Mouse (Mus musculus): ENCODE measurements around the gene Taar4.

Gene Taar4

DNA sequence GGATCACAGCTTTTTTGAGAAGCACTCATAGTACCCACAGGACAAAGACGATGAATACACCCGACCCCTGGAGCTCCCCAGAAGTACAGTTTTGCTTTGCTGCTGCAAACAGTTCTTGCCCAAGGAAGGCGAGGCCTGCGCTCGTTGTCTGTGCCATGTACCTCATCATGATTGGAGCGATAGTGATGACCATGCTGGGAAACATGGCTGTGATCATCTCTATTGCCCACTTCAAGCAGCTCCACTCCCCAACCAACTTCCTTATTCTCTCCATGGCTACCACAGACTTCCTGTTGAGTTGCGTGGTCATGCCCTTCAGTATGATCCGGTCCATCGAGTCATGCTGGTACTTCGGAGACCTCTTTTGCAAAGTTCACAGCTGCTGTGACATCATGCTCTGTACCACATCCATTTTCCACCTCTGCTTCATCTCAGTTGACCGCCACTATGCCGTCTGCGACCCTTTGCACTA lies at the start of gene Taar4:
Gene Taar4, plus strand, starts transcription at position 51 of the 472 bp plus-strand sequence.
- in situ Hi-C loops (cut with MboI, MseI): loop anchor here in 1 of 2 experiments (10.0 kb wide), 1 partner anchor 586 kb away; no protein-coding TSS in a partner anchor

DNA sequence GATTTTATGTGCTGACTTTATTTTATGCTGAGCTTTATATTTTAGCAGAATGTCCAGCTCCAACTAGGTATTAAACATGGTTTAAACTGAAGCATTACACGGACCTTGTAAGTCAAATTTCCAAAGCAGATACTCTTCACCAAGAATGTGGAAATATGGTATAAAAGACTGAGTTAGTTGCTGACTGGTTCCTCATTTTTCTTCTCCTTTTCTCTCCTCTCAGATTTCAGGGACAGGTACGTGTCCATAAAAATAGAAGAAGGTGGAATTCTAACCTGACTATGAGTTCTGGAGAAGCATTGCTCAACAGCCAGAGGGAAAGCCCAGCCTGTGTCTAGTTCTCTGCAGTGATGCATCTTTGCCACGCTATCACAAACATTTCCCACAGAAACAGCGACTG lies 40.2 kb upstream of the Taar4 start, which contains the start of gene Taar1:
Gene Taar1, plus strand, starts transcription at position 301 of the 400 bp plus-strand sequence.
- in situ Hi-C loops (cut with MboI, MseI): no loop called here

DNA sequence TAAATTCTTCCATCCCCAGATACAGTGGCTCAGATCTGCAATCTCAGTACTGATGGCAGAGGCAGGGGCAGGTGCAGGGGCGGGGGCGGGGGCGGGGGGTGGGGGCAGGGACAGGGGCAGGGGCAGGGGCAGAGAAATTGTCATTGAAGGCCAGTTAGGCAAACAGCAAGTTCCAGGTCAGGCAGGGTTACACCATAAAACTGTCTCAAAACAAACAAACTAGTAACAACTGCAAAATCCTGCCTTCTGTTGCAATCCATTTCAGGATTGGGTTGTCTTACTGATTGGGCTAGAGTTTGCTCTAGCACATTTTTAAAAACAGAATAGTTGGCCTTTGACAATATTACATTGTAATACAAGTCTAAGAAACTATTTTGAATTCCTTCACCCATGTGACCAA lies 37.8 kb upstream of the Taar4 start:
- in situ Hi-C loops (cut with MboI, MseI): no loop called here

DNA sequence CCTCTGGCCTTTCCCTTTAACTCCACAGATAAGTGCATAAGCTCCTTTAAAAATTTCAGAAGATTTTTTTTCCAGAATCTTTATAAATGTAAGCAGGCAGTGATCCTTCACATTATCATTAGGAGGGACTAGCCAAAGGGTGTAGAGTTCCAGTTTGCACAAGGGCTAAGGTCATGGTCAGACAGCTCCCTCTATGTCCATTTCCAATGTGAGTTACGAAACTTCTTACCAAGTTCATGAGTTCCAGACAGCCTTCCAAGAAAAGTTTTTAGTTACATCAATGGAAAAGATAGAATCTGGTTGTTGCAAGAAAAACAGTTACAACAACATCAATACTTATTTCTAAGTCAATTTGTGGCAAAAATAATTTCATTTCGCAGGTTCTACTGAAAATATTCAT lies 36.4 kb upstream of the Taar4 start:
- in situ Hi-C loops (cut with MboI, MseI): no loop called here

DNA sequence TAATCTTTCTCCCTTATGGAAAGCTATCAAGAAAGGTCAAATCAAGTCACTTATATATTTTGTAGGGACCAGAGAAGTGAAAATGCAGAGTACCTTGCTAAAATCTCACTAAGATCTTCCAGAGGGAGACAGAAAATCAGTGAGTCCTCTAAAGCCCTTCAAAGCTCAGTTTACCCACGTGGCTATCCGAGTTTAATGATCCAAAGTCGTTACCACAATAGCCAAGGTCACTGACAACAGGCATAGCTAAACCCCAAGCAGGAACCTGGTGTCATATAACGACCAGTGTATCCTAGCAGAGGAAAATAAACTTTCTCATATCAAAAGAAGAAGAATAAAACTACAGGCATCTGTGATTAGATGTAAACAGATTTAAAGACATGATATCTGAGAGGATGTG lies 22.7 kb upstream of the Taar4 start:
- in situ Hi-C loops (cut with MboI, MseI): no loop called here

DNA sequence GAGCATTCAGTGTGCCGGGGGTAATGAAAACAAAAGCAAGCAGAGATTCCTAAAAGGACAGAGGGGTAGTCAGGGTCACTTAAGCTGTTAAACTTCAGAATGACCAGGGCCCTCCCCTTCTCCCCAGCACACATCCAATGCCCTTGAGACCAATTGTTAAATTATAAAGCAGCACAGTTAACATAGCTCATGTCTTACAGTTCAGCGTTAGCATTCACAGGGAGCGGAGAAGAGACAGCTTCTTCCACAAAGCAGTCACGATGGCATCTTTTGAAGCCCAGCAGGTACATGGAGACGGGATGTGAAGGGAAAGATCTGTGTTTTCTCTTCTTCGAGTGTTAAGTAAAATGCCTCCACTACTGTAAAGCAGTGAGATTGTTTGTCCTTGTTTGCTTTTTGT lies 22.0 kb upstream of the Taar4 start, which contains the start of gene Taar2:
Gene Taar2, plus strand, starts transcription at position 261 of the 400 bp plus-strand sequence.
- in situ Hi-C loops (cut with MboI, MseI): no loop called here

DNA sequence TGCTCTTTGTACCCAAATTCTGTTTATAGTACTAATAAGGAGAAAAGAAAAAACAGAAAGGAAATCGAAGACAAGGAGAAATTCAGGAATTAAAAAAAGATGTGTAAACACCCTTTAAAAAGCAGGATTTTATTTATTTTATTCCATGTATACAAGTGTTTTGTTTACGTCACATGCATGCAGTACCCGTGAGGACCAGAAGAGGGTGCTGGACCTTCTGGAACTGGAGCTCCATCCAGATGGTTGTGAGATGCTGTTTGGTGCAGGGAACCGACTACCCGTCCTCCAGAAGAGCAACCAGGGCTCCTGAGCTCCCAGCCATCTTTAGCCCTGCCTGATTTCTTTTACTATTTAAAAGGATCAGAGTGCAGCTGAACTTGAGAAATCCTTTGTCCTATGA lies 17.8 kb upstream of the Taar4 start:
- in situ Hi-C loops (cut with MboI, MseI): no loop called here

DNA sequence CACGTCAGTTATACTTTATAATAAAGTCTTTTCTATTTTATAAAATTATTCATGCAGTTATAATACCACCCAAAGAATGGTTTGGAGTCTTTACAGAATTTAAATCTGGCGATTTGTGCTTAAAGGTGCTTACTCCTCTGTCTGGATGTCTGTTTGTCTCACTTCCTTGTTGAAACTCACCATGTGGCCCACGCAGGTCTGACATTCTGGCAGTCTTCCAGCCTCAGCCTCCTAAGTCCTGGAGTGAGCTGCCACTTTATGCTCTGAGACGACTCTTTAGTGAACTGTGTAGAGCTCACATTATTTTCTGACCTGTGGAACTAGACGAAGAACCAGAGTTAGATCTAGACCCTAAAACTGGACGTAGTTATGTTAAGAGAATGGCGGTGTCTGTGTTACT lies 12.3 kb upstream of the Taar4 start:
- in situ Hi-C loops (cut with MboI, MseI): no loop called here

DNA sequence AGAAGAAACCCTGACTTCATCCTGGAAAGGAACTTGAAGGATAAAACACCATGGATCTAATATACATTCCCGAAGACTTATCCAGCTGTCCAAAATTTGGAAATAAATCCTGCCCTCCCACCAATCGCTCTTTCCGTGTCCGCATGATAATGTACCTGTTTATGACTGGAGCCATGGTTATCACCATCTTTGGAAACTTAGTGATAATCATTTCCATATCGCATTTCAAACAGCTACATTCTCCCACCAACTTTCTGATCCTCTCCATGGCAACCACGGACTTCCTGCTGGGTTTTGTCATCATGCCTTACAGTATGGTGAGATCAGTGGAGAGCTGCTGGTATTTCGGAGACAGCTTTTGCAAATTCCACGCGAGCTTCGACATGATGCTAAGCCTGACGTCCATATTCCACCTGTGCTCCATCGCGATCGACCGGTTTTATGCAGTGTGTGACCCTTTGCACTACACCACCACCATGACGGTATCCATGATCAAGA lies 10.7 kb upstream of the Taar4 start, which contains the start of gene Taar3:
Gene Taar3, plus strand, starts transcription at position 51 of the 498 bp plus-strand sequence.
- in situ Hi-C loops (cut with MboI, MseI): no loop called here

DNA sequence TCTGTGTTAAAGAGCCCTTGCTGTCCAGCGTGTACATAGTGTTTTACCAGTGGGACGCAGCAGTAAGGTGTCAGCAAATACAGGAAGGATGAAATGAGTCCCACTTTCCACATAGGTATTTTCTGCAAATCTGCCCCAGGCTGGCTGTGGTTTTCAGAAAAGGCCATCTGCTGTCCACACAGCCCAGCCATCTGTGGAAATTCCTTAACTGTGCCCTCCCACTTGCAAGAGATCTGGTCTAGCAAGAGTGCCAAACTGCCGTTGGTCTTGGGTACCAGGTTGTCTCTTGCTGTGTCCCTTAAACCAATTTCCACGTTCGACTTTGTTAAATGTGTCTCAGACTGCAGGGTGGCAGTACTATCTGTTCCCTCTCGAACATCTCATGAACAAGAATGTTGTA lies 8.6 kb upstream of the Taar4 start:
- in situ Hi-C loops (cut with MboI, MseI): no loop called here

DNA sequence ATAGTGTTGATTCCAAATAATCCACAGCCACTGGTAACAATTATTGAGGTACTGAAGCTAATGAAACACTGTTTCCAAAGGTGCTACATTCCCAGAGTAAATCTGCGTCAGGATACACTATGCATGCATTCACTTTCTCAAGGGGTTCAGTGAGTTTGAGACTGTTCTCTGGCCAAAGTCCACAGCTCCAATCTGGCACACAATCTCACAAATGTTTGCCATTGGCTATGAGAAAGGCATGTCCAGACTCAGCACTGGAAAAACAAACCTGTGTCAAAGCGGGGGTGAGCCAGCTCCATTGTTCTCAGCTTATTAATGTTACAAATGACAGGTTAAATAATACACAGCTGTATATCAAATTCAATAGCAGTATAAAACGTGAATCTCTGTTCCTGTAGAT lies 1.2 kb upstream of the Taar4 start:
- in situ Hi-C loops (cut with MboI, MseI): no loop called here

DNA sequence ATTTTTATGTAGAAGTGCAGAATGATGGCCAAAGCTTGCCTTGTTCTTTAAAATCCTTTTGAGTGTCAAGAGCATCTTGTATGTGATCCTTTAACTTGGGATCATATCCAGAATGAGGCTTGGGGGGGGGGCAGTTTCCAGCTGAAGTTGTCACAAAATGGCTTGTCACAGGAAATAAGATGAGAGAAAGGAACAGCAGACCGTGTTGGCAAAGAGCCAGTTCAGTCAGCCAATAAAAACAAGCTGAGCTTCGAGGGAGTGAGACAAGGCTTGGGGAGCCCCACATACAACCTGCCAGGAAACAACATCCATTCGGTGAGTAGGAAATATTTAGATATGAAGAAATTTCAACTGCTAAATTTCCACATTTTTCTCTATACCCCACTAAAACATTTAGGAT lies 3.1 kb downstream of the Taar4 start:
- in situ Hi-C loops (cut with MboI, MseI): loop anchor here in 1 of 2 experiments (10.0 kb wide), 1 partner anchor 589 kb away; no protein-coding TSS in a partner anchor

DNA sequence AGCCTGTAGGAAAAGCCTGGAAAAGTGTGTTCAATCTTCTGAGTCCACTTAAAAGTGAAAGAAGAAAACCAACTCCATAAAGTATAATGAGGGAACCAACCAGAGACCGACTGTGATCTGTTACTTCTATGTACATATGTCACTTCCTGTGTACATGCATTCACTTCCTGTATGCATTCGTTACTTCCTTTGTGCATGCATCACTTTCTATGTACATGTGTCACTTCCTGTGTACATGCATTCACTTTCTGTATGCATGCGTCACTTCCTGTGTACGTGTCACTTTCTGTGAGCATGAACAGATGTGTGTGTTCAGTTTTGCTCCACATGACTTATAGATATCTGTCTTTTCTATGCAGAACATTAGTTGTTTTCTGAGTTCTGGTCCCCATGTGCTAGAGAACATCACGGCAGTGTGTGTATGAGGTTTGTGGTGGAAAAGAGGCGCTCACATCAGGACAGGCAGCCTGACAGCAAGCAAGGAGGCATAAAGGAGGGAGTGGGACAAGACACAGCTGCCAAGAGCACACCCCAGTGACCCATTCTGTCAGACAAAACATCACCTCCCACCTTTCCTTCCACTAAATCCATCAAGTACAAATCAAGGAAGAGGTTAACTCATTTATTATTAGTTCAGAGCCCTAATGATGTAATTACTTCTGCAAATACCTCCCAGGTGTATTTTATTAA lies 4.8 kb downstream of the Taar4 start:
- in situ Hi-C loops (cut with MboI, MseI): loop anchor here in 1 of 2 experiments (10.0 kb wide), 1 partner anchor 590 kb away; no protein-coding TSS in a partner anchor

DNA sequence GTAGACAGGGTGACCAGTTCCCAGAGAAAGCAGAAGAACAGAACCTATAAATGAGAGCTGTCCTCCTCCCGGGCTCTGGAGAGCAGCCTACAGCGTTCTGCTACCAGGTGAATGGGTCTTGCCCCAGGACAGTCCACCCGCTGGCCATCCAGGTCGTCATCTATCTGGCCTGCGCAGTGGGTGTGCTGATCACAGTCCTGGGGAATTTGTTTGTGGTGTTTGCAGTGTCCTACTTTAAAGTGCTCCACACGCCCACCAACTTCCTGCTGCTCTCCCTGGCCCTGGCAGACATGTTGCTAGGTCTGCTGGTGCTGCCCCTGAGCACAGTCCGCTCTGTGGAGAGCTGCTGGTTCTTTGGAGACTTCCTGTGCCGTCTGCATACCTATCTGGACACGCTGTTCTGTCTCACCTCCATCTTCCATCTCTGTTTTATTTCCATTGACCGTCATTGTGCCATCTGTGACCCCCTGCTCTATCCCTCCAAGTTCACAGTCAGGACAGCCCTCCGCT lies 10.4 kb downstream of the Taar4 start, which contains the start of gene Taar5:
Gene Taar5, plus strand, starts transcription at position 51 of the 510 bp plus-strand sequence.
- in situ Hi-C loops (cut with MboI, MseI): no loop called here

DNA sequence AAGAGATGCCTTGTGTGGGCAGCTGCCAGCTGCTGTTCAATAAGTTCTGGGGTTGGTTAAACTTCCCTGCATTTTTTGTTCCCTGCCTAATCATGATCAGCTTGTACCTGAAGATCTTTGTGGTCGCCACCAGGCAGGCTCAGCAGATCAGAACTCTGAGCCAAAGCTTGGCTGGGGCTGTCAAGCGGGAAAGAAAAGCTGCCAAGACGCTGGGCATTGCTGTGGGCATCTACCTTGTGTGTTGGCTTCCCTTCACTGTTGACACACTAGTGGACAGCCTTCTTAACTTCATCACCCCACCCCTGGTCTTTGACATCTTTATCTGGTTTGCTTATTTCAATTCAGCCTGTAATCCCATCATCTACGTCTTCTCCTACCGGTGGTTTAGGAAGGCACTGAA lies 11.0 kb downstream of the Taar4 start:
- in situ Hi-C loops (cut with MboI, MseI): no loop called here

DNA sequence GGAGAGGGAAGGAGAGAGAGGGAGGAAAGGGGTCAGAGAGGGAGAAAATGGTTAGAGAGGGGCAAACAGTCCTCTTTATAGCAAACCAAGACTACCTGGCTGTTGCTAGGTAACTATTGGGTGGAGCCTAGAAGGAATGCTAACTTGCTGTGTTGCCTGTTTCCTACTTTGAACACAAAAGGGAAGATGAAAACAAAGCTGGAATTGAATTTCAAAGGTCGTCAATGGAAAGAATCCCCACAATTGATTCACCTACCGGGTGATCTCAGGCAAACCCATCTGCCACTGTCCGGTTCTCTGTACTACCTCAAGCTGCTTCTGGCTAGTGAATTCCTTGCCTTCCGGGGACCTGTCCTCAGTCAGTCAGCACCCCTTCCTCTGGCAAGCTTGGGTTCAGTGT lies 17.7 kb downstream of the Taar4 start:
- in situ Hi-C loops (cut with MboI, MseI): no loop called here

DNA sequence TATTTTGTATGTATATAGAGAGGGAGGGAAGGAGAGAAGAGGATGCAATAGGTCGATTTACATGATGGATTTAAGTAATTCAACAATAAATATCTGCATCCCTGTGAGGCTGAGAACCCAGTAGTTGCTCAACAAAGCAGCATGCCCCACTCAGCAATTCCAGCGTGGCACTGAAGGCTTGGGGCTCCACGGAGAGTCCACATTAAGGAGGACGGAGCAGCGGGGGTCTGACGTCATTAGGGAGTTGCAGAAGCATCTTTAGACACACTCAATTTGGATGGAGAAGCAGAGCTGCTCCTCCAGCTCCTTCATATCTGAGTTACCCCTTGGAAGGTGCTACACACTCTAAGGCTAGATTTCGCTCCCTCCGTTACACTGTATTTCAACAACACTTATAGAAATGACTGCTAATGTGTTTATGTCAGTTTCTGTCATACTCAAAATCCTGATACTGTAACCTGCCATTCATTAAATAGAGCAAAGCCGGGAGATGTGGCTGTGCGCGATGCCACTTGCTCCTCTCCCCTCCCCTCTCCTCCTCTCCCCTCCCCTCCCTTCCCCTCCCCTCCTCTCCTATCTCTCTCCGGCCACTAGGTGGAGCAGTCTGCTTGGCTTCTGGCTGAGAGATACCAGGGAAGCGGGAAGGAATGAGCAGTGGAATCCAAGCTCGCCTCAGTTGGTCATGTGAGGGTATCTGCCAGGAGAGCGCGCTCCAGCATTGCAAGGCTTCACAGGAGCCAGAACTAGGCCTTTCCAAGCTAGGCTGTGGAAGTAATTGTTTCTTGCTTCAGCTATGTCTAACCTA lies 18.8 kb downstream of the Taar4 start:
- in situ Hi-C loops (cut with MboI, MseI): no loop called here

DNA sequence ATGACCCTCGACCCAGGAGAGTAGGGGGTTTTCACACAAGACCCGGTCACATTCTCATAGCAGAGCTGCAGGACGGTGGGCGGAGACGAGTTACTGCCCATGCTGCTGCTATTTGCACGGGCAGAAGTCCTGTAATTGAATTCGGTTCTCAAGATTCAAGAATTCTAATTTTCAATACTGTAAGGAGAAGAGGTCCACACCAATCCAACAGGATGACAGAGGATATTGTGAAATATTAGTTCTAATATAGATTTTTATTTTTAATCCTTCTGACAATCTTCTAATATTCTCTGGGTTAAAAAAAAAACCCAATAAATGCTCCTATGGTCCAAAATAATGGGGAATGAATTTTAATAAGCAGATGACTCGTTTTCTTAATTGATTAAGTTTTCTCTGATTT lies 25.3 kb downstream of the Taar4 start, which contains the start of gene Taar6:
Gene Taar6, minus strand, starts transcription at position 101 of the 400 bp plus-strand sequence.
- in situ Hi-C loops (cut with MboI, MseI): loop anchor here in 1 of 2 experiments (5.0 to 10.0 kb wide), 2 partner anchors 129 to 317 kb away; no protein-coding TSS in a partner anchor

DNA sequence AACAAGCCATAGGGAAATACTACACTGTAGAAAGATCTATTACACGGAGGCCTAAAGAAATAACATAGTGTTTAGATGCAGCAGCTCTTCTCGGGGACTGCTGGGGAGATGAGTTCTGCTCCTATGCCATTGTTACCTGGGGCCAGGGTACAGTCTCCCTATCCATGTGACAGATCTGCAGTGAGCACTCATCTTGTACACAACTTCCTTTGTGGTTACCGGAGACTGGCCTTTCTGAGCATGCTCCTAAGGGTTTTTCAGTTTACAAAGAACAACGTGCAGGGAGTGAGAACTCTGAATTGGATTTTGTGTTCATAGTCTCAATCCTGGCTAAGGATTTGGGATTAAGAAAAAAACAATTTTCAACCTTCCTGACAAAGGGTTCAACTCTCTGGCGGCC lies 26.1 kb downstream of the Taar4 start:
- in situ Hi-C loops (cut with MboI, MseI): loop anchor here in 1 of 2 experiments (5.0 to 10.0 kb wide), 2 partner anchors 128 to 316 kb away; no protein-coding TSS in a partner anchor

DNA sequence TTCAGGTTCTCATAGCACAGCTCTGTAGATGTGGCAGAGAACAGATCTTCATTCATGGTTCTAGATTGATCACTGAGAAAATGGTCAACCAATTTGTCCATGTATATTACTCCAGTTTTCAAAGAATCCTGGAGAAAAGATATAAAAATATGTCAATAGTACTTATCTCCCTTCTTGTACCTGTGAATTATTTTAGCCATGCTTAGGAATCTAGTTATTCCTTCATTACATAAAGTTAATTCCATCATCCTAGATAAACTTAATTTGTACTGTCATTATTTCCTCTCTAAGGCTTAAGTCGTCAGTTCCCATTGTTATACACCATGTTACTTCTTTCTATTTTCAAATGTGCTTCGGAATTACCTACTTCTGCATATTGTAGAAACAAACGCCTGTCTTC lies 33.1 kb downstream of the Taar4 start, which contains the start of gene Taar7a:
Gene Taar7a, minus strand, starts transcription at position 101 of the 400 bp plus-strand sequence.
- in situ Hi-C loops (cut with MboI, MseI): no loop called here

DNA sequence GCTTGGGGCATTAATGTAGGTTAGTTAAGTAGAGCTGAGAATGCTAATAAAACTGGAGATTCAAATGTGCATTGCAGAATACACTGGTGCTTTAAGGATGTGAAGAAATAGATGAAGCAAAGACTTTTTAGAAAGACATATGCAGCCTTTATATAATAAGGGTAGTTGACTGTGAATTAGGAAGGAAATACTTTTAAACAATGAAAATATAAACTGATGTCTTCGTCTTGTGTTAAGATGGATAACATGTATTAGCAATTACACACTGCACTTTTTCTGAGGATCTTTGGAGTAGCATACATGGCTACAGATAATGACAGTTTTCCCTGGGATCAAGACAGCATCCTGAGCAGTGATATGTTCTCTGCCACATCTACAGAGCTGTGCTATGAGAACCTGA lies 39.3 kb downstream of the Taar4 start, which contains the start of gene Taar7b:
Gene Taar7b, plus strand, starts transcription at position 301 of the 400 bp plus-strand sequence.
- in situ Hi-C loops (cut with MboI, MseI): no loop called here

Measured in T-helper 17 cell (primary cell).